Mouse (Mus musculus) retina, adult 2 months (tissue): ENCODE measurements around the gene Slc47a2.
A peak's percentile ranks its signal among the peaks of the same experiment; 100 is the strongest.

Experiments
- DNase-seq: peaks from one replicate; pipeline ENCODE4 v3.0.0-alpha.2; 2012; ENCODE audit warnings: low read depth, low spot score

The Slc47a2 gene

DNA sequence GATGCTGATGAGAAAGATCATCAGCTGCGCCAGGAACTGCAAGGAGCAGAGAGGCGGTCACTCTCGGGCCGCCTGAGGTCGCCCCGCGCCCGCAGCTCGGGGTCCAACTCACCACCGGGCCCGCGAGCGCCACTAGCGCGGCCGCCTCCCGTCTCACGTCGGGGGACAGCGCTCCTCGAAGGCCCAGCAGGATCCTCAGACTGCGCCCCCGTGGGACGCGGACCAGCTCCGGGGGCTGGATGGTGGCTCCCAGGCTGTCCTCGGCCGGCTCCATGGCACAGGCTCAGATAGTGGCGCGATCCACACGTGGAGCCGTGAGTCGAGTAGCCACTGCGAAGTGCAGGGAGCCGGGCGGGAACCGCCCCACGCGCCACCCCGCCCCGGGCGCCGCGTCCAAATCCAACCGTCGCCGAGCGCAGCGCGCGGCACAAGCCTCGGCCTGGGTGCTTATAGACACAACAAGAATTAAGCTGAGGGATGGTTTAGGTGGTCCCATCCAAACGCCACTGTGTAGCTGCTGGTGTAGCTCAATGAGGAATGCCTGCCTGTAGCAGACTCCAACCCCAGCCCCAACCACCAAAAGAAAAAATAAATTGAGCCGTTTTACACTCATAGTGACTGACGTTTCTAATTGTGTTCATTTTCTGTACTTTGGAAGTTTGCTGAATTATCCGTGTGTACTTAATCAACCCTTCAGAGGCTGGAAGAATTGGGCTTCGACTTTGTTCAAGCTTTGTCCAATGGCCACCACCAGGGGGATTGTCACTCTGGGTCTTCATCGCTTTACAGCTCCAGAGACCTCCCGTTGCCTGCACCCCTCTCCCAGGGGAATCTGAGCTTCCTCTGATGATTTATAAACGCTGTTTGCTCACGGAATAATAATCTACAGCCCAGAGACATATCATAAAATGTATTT lies at the start of gene Slc47a2:
Gene Slc47a2, minus strand, starts transcription at position 356 of the 916 bp plus-strand sequence.
- no peak for DNase-seq

GRCm38 (mm10) chr11:61388936-61389335 lies 46.3 kb upstream of the Slc47a2 start:
- no peak for DNase-seq

DNA sequence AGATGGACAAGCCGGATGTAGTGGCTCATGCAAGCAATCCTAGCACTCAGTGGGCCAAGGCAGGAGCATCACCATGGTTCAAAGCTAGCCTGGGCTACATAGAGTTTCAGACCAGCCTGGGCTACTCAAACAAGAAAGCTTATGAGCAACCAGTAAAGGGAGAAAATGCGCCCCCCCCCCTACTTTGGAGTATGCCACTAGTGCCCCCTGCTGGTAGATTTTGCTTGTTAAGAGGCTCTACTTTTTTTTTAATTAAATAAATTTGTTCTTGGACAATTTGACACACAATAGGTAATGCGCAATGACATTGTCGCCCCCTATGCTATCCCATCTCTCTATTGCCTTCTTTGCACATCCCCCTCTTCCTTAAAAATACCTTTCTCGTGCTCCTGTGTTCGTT lies 45.4 kb upstream of the Slc47a2 start:
- peak; percentile 48 for DNase-seq

DNA sequence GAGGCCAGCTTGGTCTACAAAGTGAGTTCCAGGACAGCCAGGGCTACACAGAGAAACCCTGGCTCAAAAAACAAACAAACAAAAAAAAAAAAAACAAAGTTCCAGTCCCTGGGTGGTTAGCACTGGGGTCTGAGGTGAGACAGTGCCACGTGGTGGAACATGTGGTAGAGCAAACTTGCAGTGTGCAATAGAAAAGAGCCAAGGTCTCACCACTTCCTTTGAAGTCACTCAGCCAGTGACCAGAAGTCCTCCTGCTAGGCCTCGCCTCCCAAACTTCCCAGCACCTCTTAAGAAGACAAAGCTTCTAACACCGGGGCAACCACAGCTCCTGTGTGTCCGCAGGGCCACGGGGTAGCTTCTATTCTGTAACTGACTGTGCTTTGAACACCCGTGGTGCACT lies 44.6 kb upstream of the Slc47a2 start:
- no peak for DNase-seq

DNA sequence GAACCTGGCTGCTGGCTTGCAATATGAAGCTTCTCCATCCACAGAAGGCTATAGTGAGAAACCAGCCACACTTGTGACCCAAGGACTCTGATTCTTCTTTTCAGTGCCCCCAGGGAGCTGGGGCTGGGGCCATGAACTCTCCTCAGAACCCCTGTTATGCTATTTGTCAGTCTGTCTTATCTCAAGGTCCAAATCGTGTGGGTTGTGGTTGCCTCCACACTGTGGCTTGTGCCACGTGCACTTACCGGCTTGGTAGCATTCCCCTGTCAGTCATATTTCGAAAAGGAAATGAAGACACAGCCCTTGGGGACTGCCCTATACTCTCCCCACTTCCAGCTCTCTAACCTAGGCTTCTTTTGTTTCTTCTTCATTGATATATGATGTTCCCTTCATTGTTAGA lies 43.1 kb upstream of the Slc47a2 start:
- DNase-seq: no peak

DNA sequence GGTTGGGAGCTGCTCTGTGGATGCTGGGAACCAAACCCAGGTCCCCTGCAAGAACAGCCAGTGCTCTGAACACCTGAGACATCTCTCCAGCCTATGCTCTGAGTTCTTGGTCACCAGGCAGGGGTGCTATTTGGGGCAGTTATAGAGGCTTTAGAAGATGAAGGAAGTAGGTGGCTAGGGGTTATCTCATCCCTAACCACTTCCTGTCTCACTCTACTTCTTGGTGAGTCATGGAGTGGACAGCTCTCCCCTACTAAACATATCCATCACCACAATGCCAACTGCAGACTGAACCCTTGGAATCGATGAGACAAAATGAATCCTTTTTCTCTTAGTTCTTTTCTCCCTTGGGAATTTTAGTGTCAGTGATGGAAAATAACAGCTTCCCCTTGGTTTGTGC lies 38.6 kb upstream of the Slc47a2 start:
- no peak for DNase-seq

- DNase-seq: no peak
These were observed 36.0 kb upstream of the Slc47a2 start for GRCm38 (mm10) chr11:61378651-61379050.

GRCm38 (mm10) chr11:61377881-61378613 lies 35.4 kb upstream of the Slc47a2 start, which contains the start of gene Slc47a1:
Gene Slc47a1, minus strand, starts transcription at chr11:61378345.
- DNase-seq: no peak

DNA sequence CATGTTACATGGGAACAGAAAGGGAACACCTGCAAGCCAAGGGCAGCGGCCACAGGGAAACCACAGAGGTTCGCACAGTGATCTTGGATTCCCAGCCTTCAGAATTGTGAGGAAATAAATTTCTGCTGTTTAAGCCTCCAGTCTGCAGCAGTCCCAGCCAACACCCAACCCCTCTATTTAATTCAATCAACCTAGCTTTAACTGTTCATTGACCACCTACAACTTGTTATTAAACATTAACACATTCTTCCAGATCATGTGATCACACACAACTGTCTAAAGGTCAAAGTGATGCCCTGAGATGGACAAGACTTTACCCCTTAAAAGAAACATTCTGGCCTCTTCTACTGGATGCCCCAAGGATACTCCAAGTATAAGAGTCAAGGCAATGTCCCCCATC lies 26.0 kb upstream of the Slc47a2 start:
- no peak for DNase-seq

GRCm38 (mm10) chr11:61366517-61367273 lies 24.0 kb upstream of the Slc47a2 start:
- DNase-seq: no peak

DNA sequence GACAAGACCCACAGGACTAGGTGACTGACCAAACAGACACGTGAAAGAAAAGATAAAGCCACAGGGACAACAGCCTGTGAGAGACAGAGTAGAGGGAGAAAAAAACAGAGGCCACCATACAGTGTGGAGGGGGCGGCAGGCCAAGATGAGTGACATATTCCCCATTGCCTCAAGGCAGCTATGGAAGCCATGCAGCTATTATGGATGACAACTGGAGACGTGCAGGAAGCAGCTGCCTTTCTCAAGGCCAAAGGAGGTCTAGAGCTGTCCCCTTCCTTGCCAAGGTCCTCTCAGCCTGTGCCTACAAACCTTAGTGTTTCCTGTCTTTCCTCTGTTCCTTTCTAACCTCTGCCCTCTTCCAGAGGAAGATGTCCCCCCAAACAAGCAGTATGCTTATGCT lies 23.3 kb upstream of the Slc47a2 start:
- no peak for DNase-seq

GRCm38 (mm10) chr11:61364096-61364495 lies 21.4 kb upstream of the Slc47a2 start:
- no peak for DNase-seq

DNA sequence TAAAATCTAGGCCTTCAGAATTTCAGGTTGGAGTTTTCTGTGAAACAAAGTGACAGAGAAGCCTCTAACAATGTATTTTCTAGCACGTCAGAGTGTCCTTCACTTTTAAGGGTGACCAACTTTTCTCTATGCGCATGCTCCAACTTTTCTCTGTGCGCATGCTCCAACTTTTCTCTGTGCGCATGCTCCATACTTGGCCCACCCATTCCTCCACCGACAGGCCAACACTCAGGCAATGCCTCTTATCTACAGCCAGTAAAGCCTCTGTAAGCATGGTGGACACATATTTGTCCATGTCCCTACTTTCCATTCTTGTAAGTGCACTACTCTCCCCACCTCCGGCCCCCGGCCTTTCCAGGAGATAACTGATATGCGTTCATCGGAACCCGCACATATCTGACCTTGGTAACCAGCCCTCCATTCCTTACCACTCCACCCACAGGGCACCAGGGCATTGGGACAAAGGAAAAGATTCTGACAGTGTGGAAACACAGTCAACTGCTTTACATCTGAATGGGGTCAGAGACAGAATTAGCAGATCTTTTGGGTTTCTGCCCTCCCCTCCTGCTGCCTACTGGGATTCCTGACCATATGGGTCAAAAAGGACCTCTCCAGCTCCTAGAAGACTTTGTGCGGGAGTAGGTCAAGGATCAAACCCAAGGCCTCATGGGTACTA lies 19.0 kb upstream of the Slc47a2 start:
- DNase-seq: no peak

DNA sequence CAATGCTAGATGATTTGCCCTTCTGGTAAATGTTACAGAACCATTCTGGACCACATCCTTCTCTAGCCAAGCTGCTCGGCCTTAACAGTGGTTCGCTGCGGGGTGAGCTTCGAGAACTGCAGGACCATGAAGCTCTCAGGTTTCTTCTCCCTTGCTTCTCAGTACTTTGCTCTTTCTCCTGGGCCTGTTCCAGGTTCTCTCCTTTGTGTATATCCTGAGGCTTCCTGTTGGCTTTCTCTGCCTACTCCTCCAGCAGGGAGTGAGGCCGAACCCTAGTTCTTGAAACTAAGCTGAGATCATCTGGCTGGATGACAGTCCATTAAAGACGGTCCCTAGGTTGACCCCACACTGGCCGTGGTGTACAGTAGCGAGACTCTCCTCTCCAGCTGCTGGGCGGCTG lies 13.9 kb upstream of the Slc47a2 start:
- no peak for DNase-seq

GRCm38 (mm10) chr11:61356111-61356510 lies 13.5 kb upstream of the Slc47a2 start:
- no peak for DNase-seq

DNA sequence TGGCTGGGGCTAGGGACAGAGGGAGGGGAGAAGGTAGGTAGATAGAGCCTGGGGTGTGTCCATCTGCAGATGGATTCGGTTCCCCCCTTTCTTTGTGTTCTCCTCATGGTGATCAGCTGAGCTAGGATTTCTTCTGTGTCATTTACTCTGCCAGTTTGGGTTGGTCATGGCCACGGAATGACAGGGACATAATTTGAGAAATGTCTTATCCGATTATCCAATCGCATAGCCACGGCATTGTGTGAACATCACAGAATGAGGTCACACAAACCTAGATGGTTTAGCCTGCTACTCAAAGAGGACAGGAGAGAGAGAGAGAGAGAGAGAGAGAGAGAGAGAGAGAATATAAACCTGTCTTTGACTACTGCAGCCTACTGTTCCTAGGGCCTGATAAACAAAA lies 12.7 kb upstream of the Slc47a2 start:
- no peak for DNase-seq

DNA sequence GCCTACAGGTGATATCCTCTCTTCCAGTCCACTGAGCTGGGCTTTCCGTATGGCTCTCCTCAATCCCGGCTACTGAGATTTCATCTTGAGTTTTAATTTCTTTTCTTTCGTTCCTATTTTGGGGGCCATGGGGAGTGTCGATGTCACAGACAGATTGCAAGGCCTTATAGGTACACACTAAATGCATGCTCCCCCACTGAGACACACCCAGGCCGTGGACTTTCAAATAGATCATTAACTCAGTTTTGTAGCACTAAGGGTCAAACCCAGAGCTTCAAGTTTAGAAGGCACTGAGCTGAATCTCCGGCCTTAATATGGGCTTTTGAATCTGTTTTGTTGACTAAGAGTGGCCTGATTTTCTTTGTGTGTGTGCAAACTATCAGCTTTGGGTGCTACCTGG lies 11.7 kb upstream of the Slc47a2 start:
- no peak for DNase-seq

DNA sequence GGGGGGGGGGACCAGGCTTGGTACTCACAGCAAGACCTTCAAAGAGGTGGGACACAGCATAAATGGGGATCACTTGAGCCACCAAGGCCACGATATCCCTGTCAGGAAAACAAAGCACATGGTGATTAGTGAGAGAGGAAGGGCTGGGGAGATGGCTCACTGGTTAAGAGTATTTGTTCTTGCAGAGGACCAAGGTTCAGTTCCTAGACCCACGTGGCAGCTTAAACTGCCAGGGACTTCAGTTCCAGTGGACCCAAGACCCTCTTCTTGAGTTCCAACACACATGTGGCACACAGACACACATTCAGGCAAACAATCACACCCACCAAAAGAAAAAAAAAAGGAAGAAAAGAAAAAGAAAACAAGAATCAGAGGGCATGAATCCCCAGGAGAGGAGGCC lies 10.4 kb upstream of the Slc47a2 start:
- no peak for DNase-seq

DNA sequence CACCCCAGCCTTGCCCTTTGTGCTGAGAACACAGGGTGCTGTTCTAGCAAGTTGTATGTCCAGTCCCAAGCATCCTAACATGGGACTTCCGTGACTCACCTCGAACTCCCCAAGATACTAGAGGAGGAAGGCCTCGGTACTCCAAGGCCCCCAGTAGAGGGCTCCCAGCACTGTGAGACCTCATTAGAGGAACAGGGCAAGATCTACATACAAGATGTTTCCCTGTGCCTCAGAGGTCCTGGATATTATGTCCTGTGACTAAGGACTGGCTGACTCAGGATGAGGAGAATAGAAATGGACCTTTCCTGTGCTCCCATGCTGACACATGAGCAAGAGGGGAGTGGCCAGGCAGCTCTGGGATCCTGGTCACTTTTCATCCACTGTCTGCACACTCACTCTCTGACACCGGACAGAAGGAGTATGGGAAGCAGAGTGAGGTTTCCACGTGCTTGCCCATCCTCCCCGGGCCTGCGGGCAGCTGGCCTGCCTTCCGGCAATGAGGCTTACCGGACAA lies 9.5 kb upstream of the Slc47a2 start:
- DNase-seq: no peak

DNA sequence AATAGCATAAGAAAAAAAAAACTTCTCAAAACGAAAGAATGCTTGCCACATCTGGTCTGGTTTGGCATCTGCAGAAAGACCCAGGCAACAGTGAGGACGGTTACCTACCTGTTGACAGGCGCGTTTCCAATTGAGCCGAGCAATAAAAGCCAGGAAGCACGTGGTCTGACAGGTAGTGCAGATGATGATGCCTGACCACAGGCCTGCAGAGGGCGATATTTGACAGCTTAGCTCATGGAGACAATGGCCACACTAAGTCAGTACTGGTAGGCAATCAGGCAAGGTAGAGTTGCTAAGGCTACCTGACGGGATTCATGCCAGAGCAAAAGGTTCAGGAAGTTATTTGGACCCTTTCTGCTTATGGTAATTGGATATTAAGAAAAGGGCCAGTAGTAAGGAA lies 6.7 kb upstream of the Slc47a2 start:
- DNase-seq: peak; percentile 56

DNA sequence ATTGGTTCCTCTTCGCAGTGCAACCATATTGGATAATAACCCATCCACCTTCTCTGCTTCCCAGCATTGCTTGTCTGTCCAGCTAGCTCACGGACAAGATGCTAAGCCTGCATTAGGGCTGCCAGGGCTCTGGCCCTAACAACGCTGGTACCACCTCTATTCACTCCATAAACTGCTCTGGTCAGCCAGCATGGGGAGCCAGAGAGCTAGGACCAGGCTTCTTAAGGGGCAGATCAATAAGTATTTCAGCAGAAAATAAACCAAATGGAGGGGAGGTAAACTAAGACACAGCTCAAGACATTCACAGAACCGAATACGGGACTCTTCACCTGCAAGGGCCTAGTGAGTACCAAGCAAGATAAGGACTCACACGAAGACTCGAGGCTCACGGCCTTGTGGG lies 3.5 kb upstream of the Slc47a2 start:
- no peak for DNase-seq
